Mouse (Mus musculus) heart, adult 8-10 months (tissue): ENCODE data around the gene Pnpla5. TPM values are rescaled to one million over a fixed set of nuclear protein-coding genes. Genes with fewer than 3 reads are reported as not detected.

Experiments
- DNase-seq: peaks from one replicate; pipeline ENCODE4 v3.0.0; 2022; ENCODE audit warnings: low spot score
- microRNA-seq: library from miRNA; unstranded; fragments of <30 nt; microRNA quantifications from one replicate; pipeline ENCODE4 v1.2.0, GENCODE M21; 2022
- total RNA-seq, 4 experiments: library from RNA; stranded (reverse); gene quantifications; 2 replicates each; pipeline ENCODE4 v1.2.4; 2022

The Pnpla5 gene
- total RNA-seq, 4 experiments from 2014 or later: not detected

GRCm38 (mm10) chr15:84069455-84070050 is 53.4 kb downstream of the Pnpla5 start:
- no peak for DNase-seq

GRCm38 (mm10) chr15:84065701-84066100 is 57.3 kb downstream of the Pnpla5 start:
- DNase-seq: no peak

GRCm38 (mm10) chr15:84065140-84065539 is 57.8 kb downstream of the Pnpla5 start, which contains the start of gene Efcab6:
Efcab6 (minus strand) TSS chr15:84065379.
- no peak for DNase-seq

Small RNAs within 50 kb of the gene (microRNA-seq; reads per million reads assigned to microRNA genes)
- not detected for gene Mir6392

Other genes starting within 250 kb of the Pnpla5 start
- gene Efcab6, start 57.8 kb downstream of the Pnpla5 start, total RNA-seq: not detected
- gene Sult4a1, start 17.4 kb downstream of the Pnpla5 start, total RNA-seq: under 1 TPM in 3 of 4 experiments, not detected in 1; 0.09 to 0.20 (median 0.11) TPM
- 1 to 10 TPM in 1 of 4 experiments, under 1 TPM in 3; 0.34 to 2.4 (median 0.57) TPM for gene Pnpla3, start 44.7 kb upstream of the Pnpla5 start, total RNA-seq
- 100 to 1,000 TPM; 257 to 301 (median 279) TPM for gene Samm50, start 69.1 kb upstream of the Pnpla5 start, total RNA-seq
- 100 to 1,000 TPM in 2 of 4 experiments, 10 to 100 TPM in 2; 78.8 to 113 (median 105) TPM for gene Parvb, start 108.9 kb upstream of the Pnpla5 start, total RNA-seq
- gene Parvg, start 200.9 kb upstream of the Pnpla5 start, total RNA-seq: 1 to 10 TPM in 3 of 4 experiments, under 1 TPM in 1; 0.88 to 2.0 (median 1.4) TPM